In the genomic region with DNA sequence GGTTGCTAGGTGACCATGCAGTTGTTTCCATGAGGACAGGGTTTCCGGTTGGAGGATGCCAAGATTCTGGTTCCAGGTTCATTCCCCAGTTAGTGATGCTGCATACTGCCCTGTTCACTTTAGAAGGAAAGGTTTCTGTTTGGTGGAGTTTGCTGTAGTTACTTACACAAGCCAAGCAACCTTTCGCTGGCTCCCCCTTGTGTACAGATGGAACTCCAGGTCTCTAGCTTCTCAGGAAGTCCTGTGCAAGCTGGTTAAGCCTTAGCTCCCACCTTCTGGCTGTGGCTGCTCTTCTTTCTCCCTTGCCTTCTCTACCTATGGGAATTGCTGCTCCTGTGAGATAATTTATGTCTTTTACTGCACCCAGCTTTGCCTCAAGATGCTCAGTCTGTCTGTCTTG, we compare ENCODE assay signal across 9 mouse cellular contexts. TPM values are rescaled to one million over a fixed set of nuclear protein-coding genes. Genes with fewer than 3 reads are reported as not detected.
A peak's percentile ranks its signal among the peaks of the same experiment; 100 is the strongest.
DNase-seq lines count a peak whose midpoint lies in the region; ATAC-seq and TF ChIP-seq lines count a peak whose summit lies in the region.
"Had no signal": no experiment of that assay in that cellular context is flagged by ENCODE, and none has a peak within 500 bp of the region (broad histone marks: within the 10 kb centered on the region; RNA-seq: fewer than 3 reads in every experiment).

No protein-coding gene starts in this region.

- peaks cover 16% of the 10 kb centered on the region for H3K4me1 ChIP-seq in forebrain, embryonic 16.5 days (replicated peaks; ENCODE audit: control insufficient read depth, insufficient read depth, low read length)
- H3K4me1 ChIP-seq in forebrain, embryonic 12.5 days, result peaks cover 49% of the 10 kb centered on the region
- H3K4me1 ChIP-seq in lung, postnatal 0 days (ENCODE audit: insufficient read depth, low read depth, low read length), result no peaks in the 10 kb centered on the region; the same call in 1 of the 2 replicates

- no peak overlapping the region for H3K9ac ChIP-seq in forebrain, embryonic 16.5 days (replicated peaks; ENCODE audit: low read depth, low read length)
- no peak overlapping the region for H3K9ac ChIP-seq in forebrain, embryonic 12.5 days
- H3K9ac ChIP-seq in lung, postnatal 0 days (replicated peaks; ENCODE audit: low read depth), result no peak overlapping the region

- no peak overlapping the region for H3K4me2 ChIP-seq in forebrain, embryonic 16.5 days (ENCODE audit: low read length)
- H3K4me2 ChIP-seq in forebrain, embryonic 12.5 days, result no peak overlapping the region
- no peak overlapping the region for H3K4me2 ChIP-seq in lung, postnatal 0 days (replicated peaks; ENCODE audit: low read depth, low read length)

- 41% methylated on average over 2 of the region's 2 CpGs for WGBS in forebrain, embryonic 16.5 days
- 45% methylated on average over 2 of the region's 2 CpGs for WGBS in forebrain, embryonic 12.5 days
- 59% methylated on average over 2 of the region's 2 CpGs for WGBS in lung, postnatal 0 days

- H3K27ac ChIP-seq in forebrain, embryonic 16.5 days (ENCODE audit: low read length), result no peak overlapping the region
- no peak overlapping the region for H3K27ac ChIP-seq in forebrain, embryonic 12.5 days
- H3K27ac ChIP-seq in lung, postnatal 0 days (ENCODE audit: low read length), result no peak overlapping the region

- ATAC-seq in forebrain, embryonic 16.5 days, result peak; percentile 23; the same call in 1 of the 2 replicates
- ATAC-seq in forebrain, embryonic 12.5 days (ENCODE audit: low FRiP score), result no peak
- ATAC-seq in lung, postnatal 0 days, result no peak
- no peak for ATAC-seq in megakaryocyte-erythroid progenitor cell, adult 5-6 weeks (replicated peaks; ENCODE audit: low FRiP score, low TSS enrichment, poor library complexity, severe bottlenecking)

- DNase-seq in lung, postnatal 0 days (ENCODE audit: low spot score), result peak; percentile 29
- DNase-seq in lung, adult 18-20 months, result no peak
- DNase-seq in adrenal gland, postnatal 10 days, result peak; percentile 39
- DNase-seq in kidney, postnatal 36 days, result peak; percentile 42 to 69
- no peak for DNase-seq in testis, postnatal 14 days (ENCODE audit: low spot score)

- no peak overlapping the region for H3K4me3 ChIP-seq in forebrain, embryonic 16.5 days (replicated peaks; ENCODE audit: low read length)
- H3K4me3 ChIP-seq in forebrain, embryonic 12.5 days (replicated peaks), result no peak overlapping the region
- no peak overlapping the region for H3K4me3 ChIP-seq in lung, postnatal 0 days (ENCODE audit: low read depth, low read length)

- no peak for TF ChIP-seq EP300 in lung, postnatal 0 days (IDR thresholded peaks at IDR 0.05)

- no peaks in the 10 kb centered on the region for H3K9me3 ChIP-seq in forebrain, embryonic 16.5 days (ENCODE audit: control insufficient read depth, low read length)
- H3K9me3 ChIP-seq in forebrain, embryonic 12.5 days, result no peaks in the 10 kb centered on the region
- H3K9me3 ChIP-seq in lung, postnatal 0 days (ENCODE audit: low read length), result no peaks in the 10 kb centered on the region

- no peaks in the 10 kb centered on the region for H3K36me3 ChIP-seq in forebrain, embryonic 16.5 days (ENCODE audit: control insufficient read depth, insufficient read depth)
- H3K36me3 ChIP-seq in forebrain, embryonic 12.5 days (replicated peaks), result no peaks in the 10 kb centered on the region
- no peaks in the 10 kb centered on the region for H3K36me3 ChIP-seq in lung, postnatal 0 days (ENCODE audit: insufficient read depth, low read length)
- H3K36me3 ChIP-seq: G1E had no signal

- H3K27me3 ChIP-seq in forebrain, embryonic 16.5 days (replicated peaks; ENCODE audit: control insufficient read depth, insufficient read depth, low read length), result no peaks in the 10 kb centered on the region
- H3K27me3 ChIP-seq in forebrain, embryonic 12.5 days, result no peaks in the 10 kb centered on the region
- no peaks in the 10 kb centered on the region for H3K27me3 ChIP-seq in lung, postnatal 0 days (replicated peaks; ENCODE audit: insufficient read depth, low read length)

- peak; percentile 54 for TF ChIP-seq CTCF in lung, postnatal 0 days (IDR thresholded peaks at IDR 0.05)

RNA-seq across cellular contexts. Expression of a gene that starts 52.5 kb away (rescaled TPM):
- 17.7 and 17.9 TPM in 2 replicates for polyA plus RNA-seq in forebrain, embryonic 16.5 days (2015; fragmentation: Nextera tagmentation; extraction: Ambion mirVana)
- 23.1 and 27.7 TPM in 2 replicates for polyA plus RNA-seq in forebrain, embryonic 12.5 days (2016; fragmentation: Nextera tagmentation; extraction: Ambion mirVana)
- 0.15 and 0.17 TPM in 2 replicates for polyA plus RNA-seq in lung, postnatal 0 days (2015; fragmentation: Nextera tagmentation; extraction: Ambion mirVana)
- 1 to 10 TPM; 2.4 to 3.5 TPM for total RNA-seq in adrenal gland, postnatal 10 days (2021)
- total RNA-seq in megakaryocyte-erythroid progenitor cell, adult 5-6 weeks (2014; fragmentation: Nextera tagmentation), result not detected in 2 replicates
- total RNA-seq in megakaryocyte-erythroid progenitor cell, adult 5-6 weeks (2017), result 0.05 TPM in 1 of 2 replicates, not detected in the other
- polyA plus RNA-seq: G1E had no signal

Comparison
In these comparisons a context has a peak if more than half of its experiments do, and no peak if none do; other contexts are left out.
1. DNase-seq: peak in lung, postnatal 0 days (single experiment), adrenal gland, postnatal 10 days (single experiment) and kidney, postnatal 36 days (2 of 2); none in lung, adult 18-20 months (0 of 2) and testis, postnatal 14 days (single experiment).
2. RNA of a gene that starts 52.5 kb away (polyA plus RNA-seq): 23.1 to 27.7 TPM in forebrain, embryonic 12.5 days and 17.7 to 17.9 TPM in forebrain, embryonic 16.5 days; 0.15 to 0.17 TPM in lung, postnatal 0 days; every median in the first group is over 10 times any median in the second.